In genomic region chrX:169685131-169685530, GRCm38 (mm10) we compare ENCODE assay signal across 8 mouse cellular contexts. TPM values are rescaled to one million over a fixed set of nuclear protein-coding genes. Genes with fewer than 3 reads are reported as not detected.
DNase-seq lines count a peak whose midpoint lies in the region; ATAC-seq and TF ChIP-seq lines count a peak whose summit lies in the region.

Mid1 (plus strand) TSS chrX:169685199.

- peak within 1 kb of the TSS; percentile 20 for H3K4me3 ChIP-seq in intestine, postnatal 0 days (ENCODE audit: low read depth, low read length)
- peak within 1 kb of the TSS; percentile 32 for H3K4me3 ChIP-seq in liver, postnatal 0 days (ENCODE audit: low read depth, low read length)

- peak; percentile 10 to 19 for DNase-seq in cerebellum, postnatal 10 days
- no peak for DNase-seq in cerebellum, adult 11-12 months
- peak; percentile 44 for DNase-seq in adrenal gland, postnatal 14 days
- peak; percentile 21 for DNase-seq in gastrocnemius, postnatal 10 days
- no peak for DNase-seq in liver, postnatal 0 days
- peak; percentile 25 for DNase-seq in retina, embryonic 14.5 days (ENCODE audit: low spot score)
- DNase-seq in frontal cortex, postnatal 10 days (ENCODE audit: low spot score in 2 of 2): no peak

- TF ChIP-seq EP300 in liver, postnatal 0 days (IDR thresholded peaks at IDR 0.05; ENCODE audit: low read depth): no peak

- H3K27ac ChIP-seq in intestine, postnatal 0 days (ENCODE audit: low read depth, low read length): no peak within 1 kb of the TSS
- no peak within 1 kb of the TSS for H3K27ac ChIP-seq in liver, postnatal 0 days (ENCODE audit: low read depth)

- H3K9ac ChIP-seq in intestine, postnatal 0 days (ENCODE audit: low read depth, low read length): no peak within 1 kb of the TSS
- 0 out of 2 replicates have a peak within 1 kb of the TSS, but pooled peaks have one; percentile 26 for H3K9ac ChIP-seq in liver, postnatal 0 days (replicated peaks)

- no peaks in the 10 kb centered on the region for H3K36me3 ChIP-seq in intestine, postnatal 0 days (ENCODE audit: control insufficient read depth, insufficient read depth)
- no peaks in the 10 kb centered on the region for H3K36me3 ChIP-seq in liver, postnatal 0 days (replicated peaks; ENCODE audit: insufficient read depth, low read length)

- no peaks in the 10 kb centered on the region for H3K4me1 ChIP-seq in intestine, postnatal 0 days (replicated peaks; ENCODE audit: control insufficient read depth, insufficient read depth, low read length)
- H3K4me1 ChIP-seq in liver, postnatal 0 days (ENCODE audit: insufficient read depth): no peaks in the 10 kb centered on the region

- TF ChIP-seq CTCF in intestine, postnatal 0 days (IDR thresholded peaks at IDR 0.05; ENCODE audit: low read depth): no peak
- TF ChIP-seq CTCF in liver, postnatal 0 days (IDR thresholded peaks at IDR 0.05; ENCODE audit: low read depth): no peak

- H3K9me3 ChIP-seq in intestine, postnatal 0 days (ENCODE audit: control insufficient read depth): no peaks in the 10 kb centered on the region
- no peaks in the 10 kb centered on the region for H3K9me3 ChIP-seq in liver, postnatal 0 days (ENCODE audit: low read length)

- H3K4me2 ChIP-seq in intestine, postnatal 0 days (replicated peaks; ENCODE audit: low read depth): peak within 1 kb of the TSS; percentile 53
- peak within 1 kb of the TSS; percentile 53 for H3K4me2 ChIP-seq in liver, postnatal 0 days (ENCODE audit: low read depth, low read length)

- ATAC-seq in intestine, postnatal 0 days: no peak
- ATAC-seq in liver, postnatal 0 days: no peak

- 24% methylated on average over 10 of the region's 10 CpGs for WGBS in intestine, postnatal 0 days
- 22% methylated on average over 10 of the region's 10 CpGs for WGBS in liver, postnatal 0 days (ENCODE audit: insufficient replicate concordance)

- no peaks in the 10 kb centered on the region for H3K27me3 ChIP-seq in intestine, postnatal 0 days (replicated peaks; ENCODE audit: control insufficient read depth, insufficient read depth, low read length)
- no peaks in the 10 kb centered on the region for H3K27me3 ChIP-seq in liver, postnatal 0 days (ENCODE audit: insufficient read depth, low read length)

RNA-seq across cellular contexts. Expression of gene Mid1, which starts in this region (rescaled TPM):
- 21.4 and 24.7 TPM in 2 replicates for total RNA-seq in adrenal gland, postnatal 14 days (2021)
- 10 to 100 TPM; 11.0 to 13.3 TPM for total RNA-seq in gastrocnemius, postnatal 10 days (2021)
- polyA plus RNA-seq in intestine, postnatal 0 days (2015; fragmentation: Nextera tagmentation; extraction: Ambion mirVana): 1.4 and 1.7 TPM in 2 replicates
- polyA plus RNA-seq in liver, postnatal 0 days (2015; fragmentation: Nextera tagmentation; extraction: Ambion mirVana): 1.1 and 1.6 TPM in 2 replicates

Comparison
In these comparisons a context has a peak if more than half of its experiments do, and no peak if none do; other contexts are left out.
1. DNase-seq: peak in cerebellum, postnatal 10 days (2 of 2), adrenal gland, postnatal 14 days (single experiment), gastrocnemius, postnatal 10 days (single experiment) and retina, embryonic 14.5 days (single experiment); none in cerebellum, adult 11-12 months (single experiment), liver, postnatal 0 days (single experiment) and frontal cortex, postnatal 10 days (0 of 2).